Mouse (Mus musculus) kidney, adult 8-10 months (tissue): ENCODE measurements around the gene Pms2.

Experiments
- DNase-seq, 2 experiments: peaks; one replicate each; pipeline ENCODE4 v3.0.0; 2022

Gene Pms2

GRCm38 (mm10) chr5:143933875-143934274 is 24.1 kb downstream of the Pms2 start:
- DNase-seq: no peak

DNA sequence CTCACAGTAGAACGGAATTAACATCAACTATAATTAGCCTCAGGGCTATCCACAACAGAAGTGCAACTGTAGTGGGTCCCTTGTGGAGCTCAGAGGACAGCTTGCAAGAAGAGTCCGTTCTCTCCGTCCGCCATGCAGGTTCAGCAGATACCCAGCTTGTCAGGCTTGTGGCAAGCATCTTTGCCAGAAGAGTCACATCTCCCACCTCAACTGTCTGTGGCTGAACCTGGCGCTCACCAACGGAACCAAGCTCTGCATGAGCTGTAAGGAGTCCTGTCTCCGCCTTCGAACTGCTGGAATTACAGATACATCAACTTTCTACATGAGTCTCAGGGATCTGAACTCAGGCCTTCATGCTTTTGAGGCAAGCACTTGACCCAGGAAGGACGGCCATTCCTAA is 26.4 kb downstream of the Pms2 start:
- DNase-seq: no peak

DNA sequence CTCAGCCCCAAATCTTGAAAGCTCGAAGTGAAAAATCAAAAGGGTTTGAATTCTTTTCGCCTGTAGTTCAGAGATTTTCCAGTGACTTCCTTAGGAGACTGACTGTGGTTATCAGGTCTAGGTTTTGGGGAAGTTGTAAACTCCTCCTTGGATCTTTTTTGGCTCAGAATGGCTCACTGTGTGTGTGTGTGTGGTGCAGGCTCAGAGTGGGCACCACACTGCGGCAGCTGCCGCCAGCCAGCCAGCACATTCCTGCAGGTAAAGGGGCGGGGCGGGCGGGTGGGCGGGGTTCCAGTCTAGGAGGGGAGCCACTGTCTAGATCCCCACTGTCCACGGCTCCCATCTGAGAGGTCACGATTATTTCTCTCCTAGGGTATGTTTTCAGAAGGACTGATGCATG is 31.8 kb downstream of the Pms2 start:
- no peak for DNase-seq

DNA sequence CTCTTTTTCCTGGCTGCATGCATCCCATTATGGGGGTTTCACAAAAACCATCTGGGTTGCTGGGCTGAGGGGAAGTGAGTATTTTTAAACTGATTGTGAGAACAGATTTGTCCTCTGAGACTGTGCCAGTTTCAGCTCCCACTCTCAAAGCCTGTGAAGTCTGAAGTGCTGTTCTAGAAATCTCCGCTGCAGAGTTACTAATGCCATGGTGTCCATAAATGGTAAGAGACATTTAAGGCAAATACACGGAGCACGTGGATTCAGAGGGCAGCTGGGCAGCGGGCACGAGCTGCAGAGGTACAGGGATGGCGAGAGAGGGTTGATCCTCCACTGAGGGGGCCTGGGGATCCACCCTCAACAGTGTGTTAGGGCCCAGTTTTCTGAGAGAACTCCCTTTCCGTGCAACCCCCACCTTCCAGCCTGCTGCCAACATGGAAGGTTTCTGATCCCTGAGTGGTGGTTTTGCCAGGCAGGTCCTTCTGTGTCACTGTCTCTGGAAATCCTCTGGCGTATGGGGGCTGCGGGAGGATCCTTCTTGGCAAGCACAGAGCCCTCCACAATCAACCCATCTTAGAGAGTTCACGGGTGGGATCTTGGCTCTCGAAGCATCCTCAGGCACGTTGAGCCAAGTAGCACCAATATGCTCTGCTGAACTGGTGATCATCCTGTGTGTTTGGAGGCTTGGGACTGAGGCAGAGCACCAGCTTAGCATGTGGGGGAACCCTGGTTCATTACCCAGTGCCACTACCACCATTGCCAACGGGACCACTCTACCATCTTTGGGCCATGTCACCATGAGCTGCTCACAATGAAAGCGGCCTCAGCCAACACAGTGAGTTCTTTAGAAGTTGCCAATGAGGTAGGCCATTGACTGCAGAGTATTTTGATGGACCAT is 33.7 kb downstream of the Pms2 start:
- no peak for DNase-seq

DNA sequence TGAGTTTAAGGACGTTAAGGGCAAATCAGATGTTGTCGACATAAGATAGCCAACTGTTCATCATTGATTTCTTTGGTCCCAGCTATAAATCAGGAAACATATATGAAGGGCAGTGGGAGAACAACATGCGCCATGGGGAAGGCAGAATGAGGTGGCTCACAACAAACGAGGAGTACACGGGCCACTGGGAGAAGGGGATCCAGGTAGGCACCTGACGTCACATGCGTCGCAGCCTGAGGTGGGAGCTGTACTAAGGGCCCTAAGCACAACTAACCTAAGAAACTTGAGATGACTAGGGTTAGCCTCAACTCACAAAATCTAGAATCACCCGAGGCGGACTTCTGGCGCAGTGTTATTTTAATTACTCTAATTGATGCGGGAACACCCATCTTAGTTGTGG is 38.6 kb downstream of the Pms2 start:
- DNase-seq: no peak

GRCm38 (mm10) chr5:143950016-143950415 is 40.3 kb downstream of the Pms2 start:
- DNase-seq: no peak

DNA sequence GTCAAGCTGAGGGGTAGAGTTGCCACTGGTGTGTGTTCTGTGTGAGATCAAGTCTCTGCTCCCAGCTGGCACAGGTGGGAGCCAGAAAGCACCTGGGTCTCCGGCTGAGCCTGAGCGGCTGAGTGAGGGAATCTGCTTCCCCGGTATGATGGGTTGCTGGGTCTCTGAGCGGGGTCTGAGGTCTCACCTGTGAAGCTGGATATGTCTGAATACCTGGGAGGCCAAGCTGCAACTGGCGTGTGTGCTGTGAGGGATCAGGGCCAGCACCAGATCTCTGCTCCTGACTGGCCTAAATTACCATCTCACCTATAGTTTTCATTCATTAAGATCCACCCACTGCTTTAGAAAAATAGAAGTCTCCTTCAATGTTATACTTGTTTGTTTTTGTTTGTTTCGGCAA is 47.3 kb downstream of the Pms2 start:
- no peak for DNase-seq

- DNase-seq: no peak
Observed at GRCm38 (mm10) chr5:143959551-143959950, 49.8 kb downstream of the Pms2 start.

- no peak for DNase-seq
Observed at GRCm38 (mm10) chr5:143961176-143961575, 51.4 kb downstream of the Pms2 start.

DNA sequence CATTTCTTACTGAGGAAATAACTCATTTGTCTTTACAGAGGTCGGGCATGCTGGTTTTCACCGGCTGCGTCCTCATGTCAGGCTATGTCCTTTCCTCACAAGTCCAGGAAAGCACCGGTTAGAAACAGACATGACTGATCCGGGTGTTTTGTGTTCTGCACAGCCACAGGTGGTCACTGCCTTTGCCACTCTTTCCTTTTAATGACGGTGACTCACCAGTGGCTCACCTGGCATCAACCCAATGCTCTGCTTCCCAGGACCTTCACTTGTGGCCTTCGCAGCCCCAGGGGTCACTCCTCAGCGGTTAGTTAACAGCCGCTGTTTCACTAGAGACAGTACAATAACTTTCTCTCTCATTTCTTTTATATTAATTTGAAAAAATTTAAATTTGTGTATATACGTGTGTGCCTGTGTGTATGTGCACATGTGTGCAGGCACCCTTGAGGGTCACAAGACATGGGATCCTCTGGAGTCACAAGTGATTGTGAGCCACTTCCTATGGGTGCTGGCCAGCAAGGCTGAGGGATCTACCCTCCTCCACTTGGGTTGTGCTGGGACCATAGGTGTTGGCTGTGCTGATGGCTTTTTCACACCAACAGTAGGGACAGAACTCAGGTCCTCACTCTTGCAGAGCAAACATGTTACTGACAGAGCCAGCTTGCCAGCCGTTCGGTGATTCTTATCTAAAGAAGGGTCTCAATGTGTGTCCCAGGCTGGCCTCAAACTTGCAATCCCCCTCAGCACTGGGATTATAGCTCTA is 56.0 kb downstream of the Pms2 start:
- DNase-seq: no peak

- no peak for DNase-seq
Observed at GRCm38 (mm10) chr5:143966671-143967070, 56.9 kb downstream of the Pms2 start.

GRCm38 (mm10) chr5:143972628-143973027 is 62.9 kb downstream of the Pms2 start:
- no peak for DNase-seq

GRCm38 (mm10) chr5:143974931-143975630 is 65.3 kb downstream of the Pms2 start:
- DNase-seq: peak; percentile 37 to 56

DNA sequence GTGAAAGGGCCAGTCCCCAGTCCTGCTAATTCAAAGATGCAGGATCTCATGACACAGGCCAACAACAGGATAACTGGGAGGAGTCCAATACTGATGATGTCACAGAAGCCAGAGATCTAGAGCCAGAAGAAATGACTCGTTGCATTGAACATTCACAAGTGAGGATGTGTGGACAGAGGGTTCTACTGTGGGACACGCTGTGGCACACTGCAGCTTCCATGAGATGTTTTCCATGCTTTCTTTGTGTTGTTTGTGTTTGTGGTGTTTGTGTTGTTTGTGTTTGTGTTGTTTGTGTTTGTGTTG is 65.8 kb downstream of the Pms2 start:
- DNase-seq: no peak

DNA sequence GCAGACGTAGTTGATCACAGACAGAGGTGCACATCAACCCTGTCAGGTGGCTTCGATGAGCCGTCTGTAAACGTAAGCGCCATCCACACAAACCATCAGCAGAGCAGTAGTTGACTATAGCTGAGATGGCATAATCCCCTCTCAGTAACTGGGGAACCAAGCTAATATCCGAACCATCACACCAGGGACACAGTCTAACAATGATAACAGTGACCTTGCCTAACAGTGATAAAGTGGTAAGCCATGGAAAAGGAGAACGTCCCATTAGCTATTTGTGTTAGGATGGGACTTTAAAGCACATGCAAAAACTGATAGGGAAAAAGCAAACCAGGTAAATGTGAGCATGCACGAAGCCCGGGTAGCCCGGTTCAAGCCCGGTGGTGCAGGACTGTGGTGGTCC is 66.5 kb downstream of the Pms2 start:
- DNase-seq: no peak

- no peak for DNase-seq
Observed at GRCm38 (mm10) chr5:143976726-143977431, 67.1 kb downstream of the Pms2 start.

GRCm38 (mm10) chr5:143980858-143981257 is 71.1 kb downstream of the Pms2 start:
- peak; percentile 17 to 38 for DNase-seq

DNA sequence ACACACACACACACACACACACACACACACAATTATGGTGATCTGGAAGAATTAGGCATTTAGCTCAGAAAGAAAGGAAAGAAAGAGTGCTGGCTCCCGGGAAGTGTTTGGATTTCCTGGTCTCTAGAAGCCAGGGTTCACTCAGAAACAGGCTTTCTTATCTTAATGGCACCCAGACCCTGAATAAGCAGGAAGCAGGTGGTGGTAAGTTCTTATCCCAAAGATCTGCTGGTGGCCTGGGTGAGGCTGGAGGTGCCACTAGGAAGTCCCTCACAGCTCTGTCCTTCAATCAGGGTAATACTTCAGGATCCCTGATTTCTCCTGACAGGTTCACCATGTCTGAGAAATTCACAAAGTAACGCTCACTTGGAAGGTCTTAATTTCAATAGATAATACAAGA is 72.6 kb downstream of the Pms2 start:
- DNase-seq: no peak
